Mouse (Mus musculus) lung, postnatal 0 days (tissue): ENCODE data around the gene Lcn12.

Source experiments
- CTCF ChIP-seq: IDR thresholded peaks from 2 replicates; pipeline ENCODE4 v1.5.1; 2016; ENCODE audit warnings: antibody characterized with exemption, mild to moderate bottlenecking
- EP300 ChIP-seq: IDR thresholded peaks from 2 replicates; pipeline ENCODE4 v1.6.1; 2016; ENCODE audit warnings: antibody characterized with exemption, mild to moderate bottlenecking, control low read depth

GRCm38 (mm10) chr2:25461407-25461806 lies 32.3 kb downstream of the Lcn12 start:
- TF ChIP-seq CTCF (no peak), EP300 (no peak)
